Mouse (Mus musculus): ENCODE results near the gene Pxmp4. TPM values are rescaled to one million over a fixed set of nuclear protein-coding genes. Genes with fewer than 3 reads are reported as not detected.

The Pxmp4 gene
- polyA plus RNA-seq (2017; shearing (Covaris generic)) = 10 to 100 TPM; 15.1 to 21.3 (median 20.2) TPM

DNA sequence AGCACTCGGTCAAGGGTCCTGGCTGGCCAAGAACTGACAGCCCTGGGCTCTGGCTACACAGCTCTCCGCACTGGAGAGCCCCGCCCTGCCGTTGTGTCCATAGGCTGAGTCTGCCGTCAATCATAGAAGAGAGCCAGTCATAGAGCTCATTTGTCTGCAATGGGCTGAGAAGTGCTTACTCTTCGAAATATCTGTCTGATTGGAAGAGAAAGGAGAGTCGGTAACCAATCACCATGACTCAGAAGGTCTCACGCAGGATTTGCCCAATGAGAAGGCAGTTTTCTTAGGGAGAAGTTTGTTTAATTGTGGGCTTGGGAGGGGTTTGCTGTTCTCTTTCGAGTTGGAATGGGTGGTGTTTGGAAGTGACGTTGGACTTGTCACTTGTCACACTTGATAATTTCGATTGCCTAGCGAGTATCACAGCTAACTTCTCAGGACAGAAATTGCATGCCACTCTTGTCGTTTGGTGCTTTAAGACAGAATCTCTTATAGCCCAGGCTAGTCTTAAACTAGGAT is at the start of gene Pxmp4:
TSS of gene Pxmp4 (minus strand) at position 71 of the 516 bp plus-strand sequence.
- peak; percentile 99 for ATAC-seq

DNA sequence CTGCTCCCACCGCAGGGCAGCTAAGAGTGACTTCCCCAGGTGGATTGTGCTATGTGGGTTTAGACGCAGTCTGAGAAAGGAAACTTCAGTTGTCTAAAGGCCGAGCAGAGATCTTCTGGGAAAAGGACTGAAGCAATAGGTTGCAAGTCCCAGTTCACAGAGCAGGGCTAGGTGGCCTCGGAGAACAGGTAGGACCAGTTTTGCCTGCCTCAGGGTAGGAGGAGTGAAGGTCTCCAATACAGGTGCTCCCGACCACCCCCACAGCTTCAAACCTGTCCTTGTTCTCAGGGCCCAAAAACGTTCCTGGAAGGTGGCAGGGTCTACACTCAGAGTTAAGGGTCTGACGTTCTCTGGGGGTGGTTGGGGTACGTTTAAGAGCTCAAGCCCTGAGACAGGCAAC is 47.9 kb upstream of the Pxmp4 start, which contains the start of gene Chmp4b:
TSS of gene Chmp4b (plus strand) at position 343 of the 400 bp plus-strand sequence.
- ATAC-seq = no peak

DNA sequence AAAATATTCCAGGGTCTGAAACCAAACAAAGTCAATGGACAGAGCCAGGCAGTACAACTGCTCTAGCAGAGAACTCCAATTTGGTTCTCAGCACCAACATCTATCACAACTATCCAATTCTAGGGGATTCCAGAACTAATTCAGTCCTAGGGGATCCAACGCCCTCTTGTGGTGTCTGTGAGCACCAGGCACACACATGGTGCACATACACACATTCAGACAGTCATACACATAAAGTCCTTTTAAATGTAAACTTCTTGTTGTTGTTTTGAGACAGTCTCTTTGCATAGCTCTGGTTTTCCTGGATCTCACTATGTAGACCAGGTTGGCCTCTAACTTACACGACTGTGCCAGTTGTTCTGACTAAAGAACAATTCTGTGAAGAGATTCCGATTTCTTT is 46.9 kb upstream of the Pxmp4 start:
- ATAC-seq = no peak

DNA sequence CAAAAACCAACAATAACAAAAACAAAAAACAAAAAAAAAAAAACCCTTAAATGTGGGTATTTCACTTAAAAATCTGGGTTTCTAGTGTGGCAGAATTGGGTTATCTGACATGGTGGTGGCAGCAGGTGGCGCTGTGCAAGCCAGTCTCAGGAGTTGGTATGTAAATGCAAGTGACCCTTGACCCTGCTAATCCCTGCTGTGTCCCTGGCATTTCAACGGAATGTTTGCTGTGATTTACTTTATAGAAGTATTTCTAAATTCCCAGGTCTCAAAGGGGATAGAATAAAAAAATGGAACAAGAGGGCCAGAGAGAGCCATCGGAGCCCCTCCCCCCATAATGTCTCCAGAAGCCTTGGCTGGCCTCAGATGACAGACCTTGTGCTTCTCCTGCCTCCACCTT is 44.6 kb upstream of the Pxmp4 start:
- ATAC-seq = no peak

DNA sequence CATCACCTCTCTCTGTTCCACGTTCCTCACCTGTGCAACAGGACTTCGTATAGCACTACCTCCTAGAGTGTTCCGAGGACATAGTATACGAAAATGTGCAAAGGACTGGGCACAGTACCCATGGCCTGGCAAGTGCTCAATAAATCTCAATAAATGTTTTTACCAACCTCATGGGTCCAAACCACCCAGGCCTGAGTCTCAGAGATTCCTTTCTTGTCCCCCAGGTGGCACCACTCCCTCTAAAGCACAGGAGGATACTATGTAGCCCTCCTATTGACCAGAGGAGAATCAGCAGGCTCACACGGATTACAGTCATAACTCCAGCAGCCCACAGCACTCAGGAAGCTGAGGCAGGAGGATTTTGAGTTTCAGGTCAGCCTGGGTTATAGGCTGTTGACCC is 43.1 kb upstream of the Pxmp4 start:
- ATAC-seq = no peak

DNA sequence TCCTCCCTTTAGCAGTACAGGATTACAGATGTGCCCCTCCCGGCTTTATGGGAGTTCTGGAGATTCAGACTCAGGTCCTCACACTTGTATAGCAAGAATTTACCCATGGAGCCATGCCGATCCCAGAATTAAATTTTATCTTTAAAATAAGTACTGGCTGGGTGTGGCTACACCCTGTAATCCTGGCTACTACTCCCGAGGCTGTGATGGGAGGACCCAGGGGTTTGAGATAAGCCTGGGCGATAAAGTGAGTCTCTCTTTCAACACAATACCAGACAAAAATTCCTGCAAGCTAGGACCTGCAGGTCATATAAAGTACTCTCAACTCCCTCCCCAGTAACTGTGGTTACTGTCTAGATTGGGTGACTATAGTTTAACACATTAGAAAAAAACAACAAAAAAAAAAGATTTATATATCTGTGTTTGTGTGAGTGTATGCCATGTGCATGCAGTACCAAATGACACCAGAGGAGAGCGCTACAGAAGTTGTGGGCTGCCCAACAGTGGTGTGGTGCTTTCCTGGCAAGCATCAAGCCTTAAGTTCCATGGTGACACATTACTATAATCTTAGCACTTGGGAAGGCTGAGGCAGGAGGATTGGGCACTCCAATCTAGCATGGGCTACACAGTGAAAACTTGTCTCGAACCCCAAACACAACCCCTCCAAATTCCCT is 39.3 kb upstream of the Pxmp4 start:
- no peak for ATAC-seq

DNA sequence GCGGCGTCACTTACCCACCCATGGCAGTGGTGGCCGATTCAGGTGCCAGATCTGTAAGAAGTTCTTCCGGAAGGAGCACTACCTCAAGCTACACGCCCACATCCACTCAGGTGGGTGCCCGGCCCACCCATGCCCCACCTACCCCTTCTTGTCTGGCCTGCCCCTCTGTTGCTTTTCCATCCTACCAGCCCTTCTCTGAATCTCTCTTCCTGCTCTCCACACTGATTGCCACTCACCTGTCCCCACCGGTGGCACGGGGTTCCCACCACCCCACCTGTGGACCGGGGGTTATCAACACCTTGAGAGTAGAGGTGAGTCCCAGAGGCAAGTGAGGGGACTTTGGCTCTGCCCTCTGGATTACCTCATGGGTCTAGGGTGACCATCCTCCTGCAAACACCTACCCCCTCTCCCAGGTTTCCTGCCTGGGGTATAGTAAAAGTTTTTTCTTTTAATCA is 38.5 kb upstream of the Pxmp4 start:
- ATAC-seq = no peak

DNA sequence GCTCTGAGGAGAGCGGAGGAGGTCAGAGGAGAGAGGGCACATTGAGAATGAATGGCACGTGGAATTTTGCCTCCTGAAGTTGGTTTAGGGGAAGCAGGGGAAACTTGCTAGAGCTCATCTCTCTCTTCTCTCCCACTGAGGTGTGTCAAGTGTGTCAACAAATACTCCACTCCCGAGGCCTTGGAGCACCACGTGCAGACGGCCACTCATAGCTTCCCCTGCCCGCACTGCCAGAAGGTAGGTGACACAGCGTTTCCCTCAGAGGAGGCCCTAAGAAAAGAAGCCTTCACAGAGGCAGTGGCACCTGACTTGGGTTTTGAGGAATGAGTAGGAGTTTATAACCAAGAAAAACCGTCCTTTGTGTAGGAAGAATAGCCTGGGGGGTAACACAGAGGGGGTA is 37.7 kb upstream of the Pxmp4 start:
- no peak for ATAC-seq

DNA sequence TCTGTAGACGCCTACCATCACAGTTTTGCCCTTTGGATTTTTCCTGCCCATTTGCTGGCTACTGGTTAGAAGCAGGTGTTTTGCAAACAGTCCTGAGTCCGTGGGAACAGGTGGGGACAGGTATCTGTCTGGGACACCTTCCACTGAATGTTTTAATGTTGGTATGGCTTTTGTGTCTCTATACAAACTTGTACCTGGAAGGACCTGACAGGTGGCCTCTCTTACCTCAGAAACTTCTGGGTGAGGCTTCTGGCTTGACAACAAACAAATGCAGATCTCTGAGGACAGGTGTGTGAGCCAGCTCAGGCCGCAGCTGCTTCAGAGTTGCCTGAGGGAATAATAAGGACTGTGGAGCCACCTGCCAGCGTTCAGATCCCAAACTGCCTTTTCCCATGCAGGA is 35.6 kb upstream of the Pxmp4 start:
- no peak for ATAC-seq

DNA sequence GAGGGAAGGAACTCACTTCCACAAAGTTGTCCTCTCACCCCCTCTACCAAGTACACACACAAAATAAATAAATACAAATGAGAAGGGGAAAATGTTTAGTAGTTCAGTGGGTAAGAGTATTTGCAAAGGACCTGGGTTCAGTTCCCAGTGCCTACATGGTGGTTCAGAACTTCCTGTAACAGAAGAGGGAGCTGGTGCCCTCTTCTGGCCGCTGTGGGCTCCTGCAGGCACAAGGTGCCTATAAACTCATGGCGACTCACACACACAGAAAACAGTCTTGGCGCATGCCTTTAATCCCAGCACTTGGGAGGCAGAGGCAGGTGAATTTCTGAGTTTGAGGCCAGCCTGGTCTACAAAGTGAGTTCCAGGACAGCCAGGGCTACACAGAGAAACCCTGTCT is 35.0 kb upstream of the Pxmp4 start:
- no peak for ATAC-seq

DNA sequence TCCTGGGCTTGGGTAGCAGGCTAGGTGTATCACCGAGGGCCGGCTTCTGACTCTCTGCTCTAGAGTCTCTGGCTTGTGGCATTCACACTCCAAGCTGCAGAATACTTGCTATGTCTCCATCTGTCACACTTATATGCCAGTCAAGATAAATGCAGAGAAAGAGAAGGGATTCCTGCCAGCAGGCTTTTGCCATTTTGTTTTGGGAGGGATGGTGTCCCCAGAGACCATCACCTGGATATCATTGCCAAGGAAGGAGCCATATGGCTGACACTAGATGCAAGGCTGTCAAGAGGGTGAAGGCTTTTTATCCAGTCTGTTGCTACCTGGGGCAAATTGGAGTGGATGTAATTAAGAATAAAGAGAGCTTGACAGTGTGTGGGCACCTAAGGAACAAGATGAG is 32.3 kb upstream of the Pxmp4 start:
- no peak for ATAC-seq

DNA sequence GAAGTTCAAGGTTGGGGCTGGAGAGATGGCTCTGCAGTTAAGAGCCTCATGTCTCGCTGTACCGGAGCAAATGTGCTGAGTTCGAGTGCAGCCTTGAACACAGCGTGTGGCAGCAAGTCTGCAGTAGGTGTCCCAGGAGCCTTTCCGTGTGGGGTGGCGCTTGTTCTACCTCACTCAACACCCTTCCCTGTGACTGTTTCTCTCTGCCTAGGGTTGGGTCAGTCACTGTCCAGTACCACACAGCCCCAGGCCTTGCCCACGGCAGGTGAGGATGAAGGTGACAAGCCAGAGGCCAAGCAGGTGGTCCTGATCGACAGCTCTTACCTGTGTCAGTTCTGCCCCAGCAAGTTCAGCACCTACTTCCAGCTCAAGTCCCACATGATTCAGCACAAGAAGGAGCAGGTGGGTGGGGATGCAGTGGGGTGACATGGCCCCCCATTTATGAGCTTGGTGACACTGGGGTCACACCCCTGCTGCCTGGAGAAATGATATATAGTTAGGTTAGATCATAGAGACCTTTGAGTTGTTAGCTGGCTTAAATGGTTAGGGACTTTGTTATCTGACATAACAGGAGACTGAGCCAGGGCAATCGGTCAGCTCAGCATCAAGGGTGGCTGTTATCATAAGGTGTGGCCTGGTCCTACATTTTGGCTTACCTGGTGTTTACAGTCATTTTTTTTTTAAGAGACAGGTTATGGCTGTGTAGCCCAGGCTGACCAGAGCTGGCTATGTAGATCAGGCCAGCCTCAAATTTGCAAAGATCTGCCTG is 30.6 kb upstream of the Pxmp4 start:
- no peak for ATAC-seq

DNA sequence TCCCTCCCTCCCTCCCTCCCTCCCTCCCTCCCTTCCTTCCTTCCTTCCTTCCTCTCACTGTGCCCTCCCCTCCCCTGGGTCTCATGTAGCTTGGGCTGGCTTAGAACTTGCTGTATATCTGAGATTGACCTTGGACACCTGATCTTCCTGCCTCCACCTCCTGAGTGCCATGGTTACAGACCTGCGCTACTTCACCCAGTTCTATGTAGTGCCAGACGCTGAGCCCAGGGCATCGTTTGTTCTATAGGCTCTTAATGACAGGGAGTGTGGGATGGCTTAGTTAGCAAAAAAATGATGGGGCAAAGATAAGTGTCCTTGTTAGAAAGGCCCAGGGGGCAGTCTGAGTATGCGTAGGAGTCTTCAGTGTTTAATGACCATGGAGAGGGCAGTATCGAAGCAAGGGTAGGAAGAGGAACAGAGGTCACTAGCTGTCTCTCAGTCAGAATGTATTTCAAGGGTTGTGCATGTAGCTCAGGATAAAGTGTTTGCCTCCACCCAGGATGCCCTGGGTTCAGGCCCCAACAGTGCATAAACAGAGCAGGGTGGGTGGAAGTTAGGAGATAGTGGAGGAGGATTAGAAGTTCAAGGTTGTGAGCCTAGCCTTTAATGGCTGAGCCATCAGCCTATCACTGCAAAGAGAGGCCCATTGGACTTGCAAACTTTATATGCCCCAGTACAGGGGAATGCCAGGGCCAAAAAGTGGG is 29.7 kb upstream of the Pxmp4 start:
- no peak for ATAC-seq

DNA sequence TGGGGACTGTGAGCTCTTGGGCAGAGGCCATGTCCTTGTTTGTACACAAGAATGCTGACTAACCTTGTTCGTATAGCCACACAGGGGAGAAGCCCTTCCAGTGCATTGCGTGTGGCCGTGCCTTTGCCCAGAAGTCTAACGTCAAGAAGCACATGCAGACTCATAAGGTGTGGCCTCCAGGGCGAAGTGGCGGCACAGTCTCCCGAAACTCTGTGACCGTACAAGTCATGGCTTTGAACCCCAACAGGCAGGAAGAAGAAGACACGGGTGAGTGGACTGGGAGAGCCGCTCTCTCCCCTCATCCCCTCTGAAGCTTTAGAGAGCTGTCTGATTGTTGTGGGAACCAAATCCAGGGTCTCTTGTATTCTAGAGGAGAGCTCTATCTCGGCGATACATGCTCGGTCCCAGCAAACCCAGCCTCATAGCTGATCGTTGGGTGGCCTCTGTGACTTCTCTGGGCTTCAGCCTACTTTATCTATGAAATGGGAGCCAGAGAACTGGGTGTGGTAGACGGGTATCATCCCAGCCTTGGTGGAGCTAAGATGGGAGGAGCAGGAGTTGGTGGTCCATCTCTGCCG is 28.8 kb upstream of the Pxmp4 start:
- no peak for ATAC-seq

DNA sequence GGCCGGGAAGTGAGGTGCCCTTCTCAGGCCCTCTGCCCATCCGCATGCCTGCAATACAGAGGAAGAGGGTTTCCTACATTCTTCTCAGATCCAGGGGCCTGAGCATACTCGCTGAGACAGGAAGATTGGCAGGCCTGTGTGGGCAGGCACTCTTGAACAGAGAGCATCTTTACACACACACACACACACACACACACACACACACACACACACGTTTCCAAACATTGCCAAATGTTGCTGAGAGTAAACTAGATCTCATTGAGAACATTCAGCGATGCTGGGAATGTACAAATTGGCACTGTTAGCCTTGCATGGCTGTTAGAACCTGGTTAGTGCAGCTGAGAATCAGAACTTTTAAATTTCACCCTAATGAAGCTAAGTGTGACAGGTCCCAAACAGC is 27.0 kb upstream of the Pxmp4 start:
- ATAC-seq = no peak

DNA sequence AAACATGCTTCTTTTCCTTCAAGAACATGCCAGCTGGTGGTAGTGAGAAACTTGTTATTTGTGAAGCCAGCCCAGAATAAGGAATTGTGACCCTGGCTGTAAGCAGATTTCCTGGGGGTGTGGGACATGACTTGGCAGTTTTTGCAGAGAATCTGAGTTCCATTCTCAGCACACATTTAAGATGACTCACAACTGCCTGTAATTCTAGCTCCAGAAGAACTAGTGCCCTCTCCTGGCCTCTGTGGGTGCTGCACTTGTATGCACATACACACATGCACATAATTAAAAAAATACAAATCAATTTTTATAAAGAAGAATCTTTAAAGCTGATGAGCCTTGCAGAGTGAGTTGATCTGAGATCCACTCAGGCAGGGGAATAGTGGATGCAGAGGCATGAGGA is 20.6 kb upstream of the Pxmp4 start:
- no peak for ATAC-seq

DNA sequence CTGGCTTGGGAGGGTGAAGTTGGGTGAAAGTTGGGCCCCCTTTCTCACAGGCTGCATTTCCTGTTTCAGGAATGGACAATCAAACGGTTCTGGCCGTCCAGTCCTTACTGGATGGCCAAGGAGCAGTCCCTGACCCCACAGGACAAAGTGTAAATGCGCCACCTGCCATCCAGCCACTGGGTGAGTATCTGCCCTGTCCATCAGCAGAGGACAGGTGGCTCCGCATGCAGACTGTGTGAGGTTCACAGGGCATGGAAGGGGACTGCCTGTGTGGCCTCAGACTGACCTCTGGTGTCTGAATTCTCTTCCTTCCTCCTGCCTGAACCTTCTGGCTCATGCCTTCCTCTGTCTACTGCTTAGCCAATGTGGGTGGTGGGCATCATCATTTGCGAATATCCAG is 18.2 kb upstream of the Pxmp4 start:
- ATAC-seq = no peak

DNA sequence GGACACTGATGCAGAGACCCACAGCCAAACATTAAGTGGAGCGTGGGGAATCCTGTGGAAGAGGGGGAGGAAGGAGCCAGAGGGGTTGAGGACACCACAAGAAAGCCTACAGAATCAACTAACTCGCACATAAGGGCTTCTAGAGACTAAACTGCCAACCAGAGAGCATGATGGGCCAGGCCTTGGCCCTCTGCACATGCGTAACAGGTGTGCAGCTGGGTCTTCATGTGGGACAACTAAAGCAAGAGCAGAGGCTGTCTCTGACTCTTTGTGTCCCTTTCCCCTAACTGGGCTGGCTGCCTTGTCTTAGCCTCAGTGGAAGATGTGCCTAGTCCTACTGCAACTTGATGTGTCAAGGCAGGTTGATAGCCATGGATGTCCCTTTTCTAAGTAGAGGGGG is 13.6 kb upstream of the Pxmp4 start:
- no peak for ATAC-seq

DNA sequence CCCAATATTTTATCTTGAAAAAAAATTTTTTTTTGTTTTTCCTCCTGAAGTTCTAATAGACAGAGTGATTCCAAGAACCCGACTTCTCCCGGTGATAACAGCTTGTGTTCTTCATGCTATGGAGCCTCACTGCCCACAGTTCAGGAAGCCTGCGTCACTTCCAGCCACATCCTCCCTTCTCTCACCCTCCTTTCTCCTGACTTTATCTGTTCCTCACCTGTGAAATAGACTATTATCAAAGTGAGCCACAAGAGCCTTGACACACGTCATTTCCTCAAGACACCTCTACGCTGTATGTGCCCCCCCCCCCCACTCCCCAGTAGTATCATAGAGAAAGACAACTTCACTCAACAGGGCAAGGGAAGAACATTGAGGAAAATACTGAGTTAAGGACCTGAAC is 12.2 kb upstream of the Pxmp4 start:
- ATAC-seq = peak; percentile 58

DNA sequence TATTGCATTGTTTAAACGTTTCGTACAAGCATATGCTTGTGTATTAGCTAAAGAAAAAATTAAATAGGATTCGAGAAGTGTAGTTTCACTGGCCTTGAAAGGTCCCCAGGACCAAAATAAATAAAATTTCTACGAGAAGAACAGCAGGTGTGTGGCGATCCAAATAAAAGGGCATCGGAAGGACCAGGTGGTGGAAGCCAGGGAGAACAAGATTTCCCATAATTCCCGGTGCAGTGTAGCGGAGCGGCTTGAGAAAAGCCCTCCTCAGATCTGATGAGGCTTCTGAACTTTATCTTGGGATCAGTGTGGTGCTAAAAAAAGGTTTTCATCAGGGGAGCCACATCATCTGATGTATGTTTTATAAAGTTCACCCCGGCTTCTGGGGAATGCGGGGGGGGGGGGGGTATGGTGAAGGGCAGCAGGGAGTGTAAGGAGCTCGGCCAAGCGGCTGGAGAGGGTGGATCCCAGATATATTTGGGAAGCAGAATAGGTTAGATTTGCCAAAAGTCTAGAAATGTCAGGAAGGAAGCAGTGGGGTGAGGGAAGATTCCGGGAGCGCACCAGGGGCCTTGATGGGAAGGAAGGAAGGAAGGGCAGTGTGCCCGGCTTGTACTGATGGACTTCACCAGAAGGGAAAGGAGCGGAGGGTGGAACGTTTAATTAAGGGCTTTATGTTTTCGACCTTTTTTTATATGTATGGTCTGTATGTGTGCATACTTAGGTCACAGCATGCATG is 11.5 kb upstream of the Pxmp4 start:
- no peak for ATAC-seq

DNA sequence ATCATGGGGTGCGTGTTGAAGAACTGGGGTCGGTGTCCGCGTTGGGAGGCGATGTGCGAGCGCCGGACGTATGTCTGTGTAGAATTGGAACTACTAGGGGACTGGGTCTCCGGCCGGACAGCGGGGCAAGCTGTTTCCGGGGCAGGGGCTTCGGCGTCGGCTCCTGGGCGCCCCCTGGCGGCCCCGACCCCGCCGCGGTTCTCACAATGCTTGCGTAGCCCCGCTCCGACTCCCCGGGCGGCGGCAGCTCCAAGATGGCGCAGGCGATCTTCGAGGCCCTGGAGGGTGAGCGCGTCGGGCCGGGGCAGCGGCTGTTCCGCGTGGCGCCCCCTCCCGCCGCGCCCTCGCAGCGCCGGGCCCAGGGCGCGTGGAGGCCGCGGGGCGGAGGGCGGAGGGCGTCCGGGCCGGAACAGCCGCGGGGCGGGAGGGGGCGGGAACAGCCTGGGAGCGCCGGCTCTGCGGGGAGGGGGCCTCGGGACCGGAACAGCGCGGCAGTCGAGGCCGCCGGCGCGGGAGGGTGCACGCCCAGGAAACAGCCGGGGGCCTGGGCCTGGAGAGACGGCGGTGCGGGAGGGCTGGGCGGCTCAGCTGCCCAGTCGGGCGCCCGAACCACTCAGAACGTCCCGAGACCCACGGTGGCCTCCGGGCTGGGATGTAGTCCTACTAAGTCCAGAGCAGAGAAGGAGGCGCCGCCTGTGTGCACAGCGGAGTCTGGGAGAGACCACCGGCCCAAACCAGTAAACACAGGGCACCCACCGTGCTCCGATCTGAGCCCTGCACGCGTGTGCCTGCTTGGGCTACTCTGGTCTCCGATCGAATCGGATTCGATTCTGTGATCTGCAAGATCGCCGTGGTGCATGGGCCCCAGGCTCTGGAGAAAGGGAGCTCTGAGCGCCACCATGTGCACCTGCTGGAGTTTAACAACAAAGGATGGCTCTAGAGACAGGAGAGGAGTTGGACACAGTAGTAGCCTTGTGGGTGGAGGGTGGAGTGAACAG is 9.9 kb upstream of the Pxmp4 start, which contains the start of the genes Zfp341 and 4930519P11Rik:
TSS of gene Zfp341 (plus strand) at position 180 of the 998 bp plus-strand sequence.
TSS of gene 4930519P11Rik (minus strand) at position 320 of the 998 bp plus-strand sequence.
- peak; percentile 75 for ATAC-seq

Measured in inflammation-experienced regulatory T-cells, adult 6 months (primary cell).